Mouse (Mus musculus): ENCODE results near the gene H2afv. TPM values are rescaled to one million over a fixed set of nuclear protein-coding genes. Genes with fewer than 3 reads are reported as not detected.
"Not testable (repeated sequence)": the region's sequence is repeated elsewhere in the genome, so short reads cannot be mapped to it uniquely, and the experiment has no call there.

Gene H2afv
- polyA plus RNA-seq, 2 experiments, result 273 to 548 TPM

- no peak for DNase-seq (ENCODE audit: low spot score)
- Histone ChIP-seq H3K9me3 (ENCODE audit: control insufficient read depth, low read length) (no peaks in the 10 kb centered on the region), H3K4me3 (replicated peaks; ENCODE audit: low read length) (no peak overlapping the region), H3K36me3 (ENCODE audit: control insufficient read depth, insufficient read depth, low read length) (peaks cover 21% of the 10 kb centered on the region), H3K9ac (ENCODE audit: low read depth, low read length, severe bottlenecking) (no peak overlapping the region), H3K4me1 (ENCODE audit: control insufficient read depth, insufficient read depth, low read length) (peaks cover 35% of the 10 kb centered on the region), H3K4me2 (replicated peaks; ENCODE audit: low read depth, low read length, severe bottlenecking) (no peak overlapping the region), H3K27me3 (ENCODE audit: control insufficient read depth, insufficient read depth, low read length) (no peaks in the 10 kb centered on the region), H3K27ac (replicated peaks; ENCODE audit: low read depth, low read length) (no peak overlapping the region)
- TF ChIP-seq POLR2A (IDR thresholded peaks at IDR 0.05; ENCODE audit: borderline replicate concordance, extremely low read depth, insufficient read depth, insufficient read length), result no peak
- ATAC-seq (ENCODE audit: low FRiP score, low read depth), result no peak
- WGBS, result 71% methylated on average over 2 of the region's 2 CpGs
These were observed 24.3 kb upstream of the H2afv start for GRCm38 (mm10) chr11:6468541-6468940.

- ATAC-seq (ENCODE audit: low FRiP score, low read depth) (peak; percentile 60), DNase-seq (ENCODE audit: low spot score) (peak; percentile 91)
- no peaks in the 10 kb centered on the region for H3K27me3 ChIP-seq (ENCODE audit: control insufficient read depth, insufficient read depth, low read length)
- TF ChIP-seq POLR2A (IDR thresholded peaks at IDR 0.05; ENCODE audit: borderline replicate concordance, extremely low read depth, insufficient read depth, insufficient read length), result no peak
- no peak overlapping the region for H3K4me2 ChIP-seq (replicated peaks; ENCODE audit: low read depth, low read length, severe bottlenecking)
- no peak overlapping the region for H3K27ac ChIP-seq (replicated peaks; ENCODE audit: low read depth, low read length)
- 34% methylated on average over 4 of the region's 4 CpGs for WGBS
- no peak overlapping the region for H3K9ac ChIP-seq (ENCODE audit: low read depth, low read length, severe bottlenecking)
- no peaks in the 10 kb centered on the region for H3K9me3 ChIP-seq (ENCODE audit: control insufficient read depth, low read length)
- H3K4me3 ChIP-seq (replicated peaks; ENCODE audit: low read length), result no peak overlapping the region
- H3K36me3 ChIP-seq (ENCODE audit: control insufficient read depth, insufficient read depth, low read length), result peaks cover 14% of the 10 kb centered on the region
- H3K4me1 ChIP-seq (ENCODE audit: control insufficient read depth, insufficient read depth, low read length), result peaks cover 10% of the 10 kb centered on the region; the same call in 1 of the 2 replicates
These were observed 20.9 kb upstream of the H2afv start for GRCm38 (mm10) chr11:6465122-6465521.

GRCm38 (mm10) chr11:6463159-6463837 is 19.1 kb upstream of the H2afv start:
- H3K36me3 ChIP-seq (ENCODE audit: control insufficient read depth, insufficient read depth, low read length), result peaks cover 14% of the 10 kb centered on the region
- TF ChIP-seq POLR2A (IDR thresholded peaks at IDR 0.05; ENCODE audit: borderline replicate concordance, extremely low read depth, insufficient read depth, insufficient read length), result no peak
- DNase-seq (ENCODE audit: low spot score), result no peak
- H3K4me3 ChIP-seq (replicated peaks; ENCODE audit: low read length), result no peak overlapping the region
- WGBS, result 90% methylated on average over 6 of the region's 6 CpGs
- H3K4me2 ChIP-seq (replicated peaks; ENCODE audit: low read depth, low read length, severe bottlenecking), result no peak overlapping the region
- no peaks in the 10 kb centered on the region for H3K27me3 ChIP-seq (ENCODE audit: control insufficient read depth, insufficient read depth, low read length)
- no peaks in the 10 kb centered on the region for H3K9me3 ChIP-seq (ENCODE audit: control insufficient read depth, low read length)
- no peak overlapping the region for H3K27ac ChIP-seq (replicated peaks; ENCODE audit: low read depth, low read length)
- H3K4me1 ChIP-seq (ENCODE audit: control insufficient read depth, insufficient read depth, low read length), result no peaks in the 10 kb centered on the region
- ATAC-seq (ENCODE audit: low FRiP score, low read depth), result no peak
- H3K9ac ChIP-seq (ENCODE audit: low read depth, low read length, severe bottlenecking), result no peak overlapping the region

- DNase-seq (ENCODE audit: low spot score), result no peak
- Histone ChIP-seq H3K27ac (replicated peaks; ENCODE audit: low read depth, low read length) (no peak overlapping the region), H3K4me3 (replicated peaks; ENCODE audit: low read length) (no peak overlapping the region), H3K9me3 (ENCODE audit: control insufficient read depth, low read length) (no peaks in the 10 kb centered on the region), H3K9ac (ENCODE audit: low read depth, low read length, severe bottlenecking) (no peak overlapping the region), H3K4me2 (replicated peaks; ENCODE audit: low read depth, low read length, severe bottlenecking) (no peak overlapping the region), H3K36me3 (ENCODE audit: control insufficient read depth, insufficient read depth, low read length) (no peaks in the 10 kb centered on the region), H3K27me3 (ENCODE audit: control insufficient read depth, insufficient read depth, low read length) (no peaks in the 10 kb centered on the region), H3K4me1 (ENCODE audit: control insufficient read depth, insufficient read depth, low read length) (no peaks in the 10 kb centered on the region)
- no peak for ATAC-seq (ENCODE audit: low FRiP score, low read depth)
- no peak for TF ChIP-seq POLR2A (IDR thresholded peaks at IDR 0.05; ENCODE audit: borderline replicate concordance, extremely low read depth, insufficient read depth, insufficient read length)
- WGBS, result 78% methylated on average over 6 of the region's 6 CpGs
These were observed 11.8 kb upstream of the H2afv start for GRCm38 (mm10) chr11:6456083-6456482.

- not testable (repeated sequence) for H3K4me3 ChIP-seq (replicated peaks; ENCODE audit: low read length); ATAC-seq (ENCODE audit: low FRiP score, low read depth); H3K27me3 ChIP-seq (ENCODE audit: control insufficient read depth, insufficient read depth, low read length); H3K9me3 ChIP-seq (ENCODE audit: control insufficient read depth, low read length); H3K9ac ChIP-seq (ENCODE audit: low read depth, low read length, severe bottlenecking); H3K4me2 ChIP-seq (replicated peaks; ENCODE audit: low read depth, low read length, severe bottlenecking); H3K4me1 ChIP-seq (ENCODE audit: control insufficient read depth, insufficient read depth, low read length); H3K36me3 ChIP-seq (ENCODE audit: control insufficient read depth, insufficient read depth, low read length); H3K27ac ChIP-seq (replicated peaks; ENCODE audit: low read depth, low read length); DNase-seq (ENCODE audit: low spot score)
- 89% methylated on average over 5 of the region's 5 CpGs for WGBS
These were observed 3.9 kb upstream of the H2afv start for GRCm38 (mm10) chr11:6448155-6448554.
